Mouse (Mus musculus) stomach, embryonic 16.5 days (tissue): ENCODE data around the gene Thumpd3. TPM values are rescaled to one million over a fixed set of nuclear protein-coding genes. Genes with fewer than 3 reads are reported as not detected.

Source experiments
- ATAC-seq: fragments of 200-750 bp; cut with Nextera tagmentation; 2 replicates; pipeline ENCODE4 v1.8.0; 2017; ENCODE audit warnings: moderate number of reproducible peaks, moderate TSS enrichment; ENCODE audit not compliant: insufficient read depth, low FRiP score
- H3K27ac ChIP-seq: fragments of 300-500 bp; sonication (generic); 2 replicates; pipeline ENCODE4 v1.5.1; 2014; ENCODE audit warnings: low read length
- H3K27me3 ChIP-seq: fragments of 300-500 bp; sonication (generic); 2 replicates; pipeline ENCODE4 v1.6.1; 2014; ENCODE audit warnings: low read length, control low read depth, mixed read lengths; ENCODE audit not compliant: control insufficient read depth, insufficient read depth
- H3K36me3 ChIP-seq: fragments of 300-500 bp; sonication (generic); 2 replicates; pipeline ENCODE4 v1.6.1; 2014; ENCODE audit warnings: low read length; ENCODE audit not compliant: control insufficient read depth, insufficient read depth
- H3K4me1 ChIP-seq: fragments of 300-500 bp; sonication (generic); 2 replicates; pipeline ENCODE4 v1.6.1; 2014; ENCODE audit warnings: low read length, control low read depth, mixed read lengths; ENCODE audit not compliant: control insufficient read depth, insufficient read depth
- H3K4me2 ChIP-seq: fragments of 300-500 bp; sonication (generic); 2 replicates; pipeline ENCODE4 v1.6.1; 2014; ENCODE audit warnings: low read depth, low read length, mixed read lengths
- H3K4me3 ChIP-seq: fragments of 300-500 bp; sonication (generic); replicated peaks from 2 replicates; pipeline ENCODE4 v1.5.1; 2014; ENCODE audit warnings: mild to moderate bottlenecking, low read length
- H3K9ac ChIP-seq: fragments of 300-500 bp; sonication (generic); 2 replicates; pipeline ENCODE4 v1.6.1; 2014; ENCODE audit warnings: low read length
- H3K9me3 ChIP-seq: fragments of 300-500 bp; sonication (generic); replicated peaks from 2 replicates; pipeline ENCODE4 v1.6.1; 2016; ENCODE audit warnings: low read length, control low read depth; ENCODE audit not compliant: control insufficient read depth
- WGBS: fragments of 180-500 bp; shearing (Covaris S2); extraction: QIAGEN DNeasy Blood & Tissue Kit; methylation state at CpG from one replicate; pipeline ENCODE4 v1.1.7; 2014; 5-methylcytosine and 5-hydroxymethylcytosine counted together
- polyA plus RNA-seq: library from polyadenylated mRNA; unstranded; fragments of >200 nt; fragmentation: Nextera tagmentation; extraction: Ambion mirVana; gene quantifications from 2 replicates; pipeline ENCODE4 v1.2.1, GENCODE M21; 2015

The Thumpd3 gene
- polyA plus RNA-seq, 1 experiment from 2014 or later, result 51.0 TPM

DNA sequence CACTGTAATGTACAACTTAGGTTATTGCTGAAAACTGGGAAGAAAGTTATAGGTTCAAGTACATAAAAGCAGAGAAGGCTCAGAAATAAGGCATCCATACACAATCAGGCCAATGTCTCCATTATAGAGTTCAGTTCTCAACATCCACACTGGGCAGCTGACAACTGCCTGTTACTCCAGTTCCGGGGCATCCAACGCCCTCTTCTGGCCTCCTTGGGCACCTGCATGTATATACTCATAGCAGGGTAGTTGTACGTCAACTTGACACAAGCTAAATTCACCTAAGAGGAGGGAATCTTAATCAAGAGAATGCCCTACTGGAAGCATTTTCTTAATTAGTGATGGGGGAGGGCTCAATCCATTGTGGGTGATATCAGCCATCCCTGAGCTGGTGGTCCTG, 13.9 kb upstream of the Thumpd3 start:
- H3K9me3 ChIP-seq, result no peaks in the 10 kb centered on the region
- no peak overlapping the region for H3K4me3 ChIP-seq
- ATAC-seq, result no peak
- H3K27me3 ChIP-seq, result no peaks in the 10 kb centered on the region
- peaks cover 6% of the 10 kb centered on the region for H3K4me1 ChIP-seq
- H3K4me2 ChIP-seq, result no peak overlapping the region
- no peaks in the 10 kb centered on the region for H3K36me3 ChIP-seq
- no peak overlapping the region for H3K9ac ChIP-seq
- 0 out of 2 replicates have a peak overlapping the region, but pooled peaks have one; percentile 1 for H3K27ac ChIP-seq
- 74% methylated on average over 3 of the region's 3 CpGs for WGBS

DNA sequence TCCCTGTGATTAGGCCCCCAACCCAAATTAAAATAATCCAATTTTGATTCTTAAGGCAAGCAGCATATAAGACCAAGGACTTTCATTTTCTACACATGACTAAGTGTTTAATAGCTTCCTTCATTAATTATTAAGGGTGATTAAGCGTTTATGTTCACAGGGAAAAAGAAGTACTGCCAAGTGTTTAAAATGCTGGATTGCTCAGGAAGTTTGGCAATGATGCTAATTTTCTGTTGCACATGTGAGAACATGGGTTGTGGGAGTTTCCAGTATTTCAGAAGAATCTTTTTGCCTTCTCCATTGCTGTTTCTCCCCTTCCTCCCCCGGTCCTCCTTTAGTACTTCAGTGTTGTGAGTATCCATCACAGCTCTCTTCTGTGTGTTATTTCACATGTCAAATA, 12.8 kb upstream of the Thumpd3 start:
- Histone ChIP-seq H3K36me3 (no peaks in the 10 kb centered on the region), H3K4me3 (no peak overlapping the region), H3K9me3 (no peaks in the 10 kb centered on the region), H3K27me3 (no peaks in the 10 kb centered on the region), H3K9ac (no peak overlapping the region), H3K27ac (no peak overlapping the region), H3K4me1 (peaks cover 10% of the 10 kb centered on the region), H3K4me2 (no peak overlapping the region)
- WGBS, result 76% methylated on average over 2 of the region's 2 CpGs
- ATAC-seq, result no peak

DNA sequence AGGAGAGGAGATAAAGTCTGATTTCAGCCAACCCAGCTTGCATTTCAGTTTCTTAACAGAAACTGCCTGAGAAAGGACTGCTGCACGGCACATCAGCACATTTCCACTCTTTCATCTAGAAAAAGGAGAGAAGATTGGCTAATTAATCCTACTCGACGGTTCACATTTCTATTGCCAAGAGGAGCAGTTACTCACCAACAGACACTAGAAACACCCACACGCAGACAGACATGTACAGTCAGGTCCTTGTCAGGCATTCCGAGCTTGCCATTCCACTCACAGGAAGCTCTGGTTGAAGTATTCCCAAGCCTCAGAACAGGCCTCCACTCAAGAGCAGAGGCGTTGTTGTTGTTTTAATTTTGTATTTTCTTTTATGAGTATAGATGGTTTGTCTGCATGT, 11.6 kb upstream of the Thumpd3 start:
- H3K4me2 ChIP-seq, result no peak overlapping the region
- ATAC-seq, result no peak
- no peak overlapping the region for H3K9ac ChIP-seq
- no peak overlapping the region for H3K4me3 ChIP-seq
- H3K27ac ChIP-seq, result peak overlapping the region; percentile 48; the same call in 1 of the 2 replicates
- WGBS, result 72% methylated on average over 6 of the region's 6 CpGs
- no peaks in the 10 kb centered on the region for H3K27me3 ChIP-seq
- no peaks in the 10 kb centered on the region for H3K9me3 ChIP-seq
- H3K4me1 ChIP-seq, result peaks cover 10% of the 10 kb centered on the region
- no peaks in the 10 kb centered on the region for H3K36me3 ChIP-seq

DNA sequence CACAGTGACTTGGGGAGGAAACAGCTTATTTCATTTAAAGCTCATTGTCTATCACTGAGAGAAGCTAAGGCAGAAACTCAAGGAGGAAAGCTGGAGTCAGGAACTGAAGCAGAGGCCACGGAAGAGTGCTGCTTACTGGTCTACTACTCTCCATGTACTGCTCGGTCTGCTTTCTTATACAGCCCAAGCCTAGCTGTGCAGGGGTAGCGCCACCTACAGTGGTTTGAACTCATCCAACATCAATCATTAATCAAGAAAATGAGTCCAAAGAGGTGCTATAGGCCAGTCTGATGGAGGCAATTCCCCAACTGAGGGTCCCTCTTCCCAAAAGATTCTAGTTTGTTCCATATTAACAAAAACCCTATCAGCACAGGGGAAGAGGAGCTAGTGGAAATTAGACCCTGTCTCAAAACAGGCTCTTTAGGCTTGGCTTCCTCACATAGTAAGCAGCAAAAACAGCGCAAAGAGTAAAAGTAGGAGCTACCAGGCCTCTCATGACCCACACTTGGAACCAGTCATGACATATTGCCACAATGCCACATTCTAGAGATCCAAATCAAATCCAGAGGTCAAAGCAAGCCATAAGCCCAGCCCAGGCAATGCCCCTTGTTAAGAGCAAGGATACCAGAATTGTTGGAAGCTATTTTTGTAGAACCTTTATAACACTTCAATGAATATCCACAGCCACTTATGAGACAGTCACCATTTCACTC, 9.4 kb upstream of the Thumpd3 start:
- no peak for ATAC-seq
- Histone ChIP-seq H3K27me3 (no peaks in the 10 kb centered on the region), H3K27ac (no peak overlapping the region), H3K9me3 (no peaks in the 10 kb centered on the region), H3K9ac (no peak overlapping the region), H3K36me3 (no peaks in the 10 kb centered on the region), H3K4me2 (no peak overlapping the region), H3K4me1 (peaks cover 3% of the 10 kb centered on the region), H3K4me3 (no peak overlapping the region)
- WGBS, result 65% methylated on average over 4 of the region's 4 CpGs

DNA sequence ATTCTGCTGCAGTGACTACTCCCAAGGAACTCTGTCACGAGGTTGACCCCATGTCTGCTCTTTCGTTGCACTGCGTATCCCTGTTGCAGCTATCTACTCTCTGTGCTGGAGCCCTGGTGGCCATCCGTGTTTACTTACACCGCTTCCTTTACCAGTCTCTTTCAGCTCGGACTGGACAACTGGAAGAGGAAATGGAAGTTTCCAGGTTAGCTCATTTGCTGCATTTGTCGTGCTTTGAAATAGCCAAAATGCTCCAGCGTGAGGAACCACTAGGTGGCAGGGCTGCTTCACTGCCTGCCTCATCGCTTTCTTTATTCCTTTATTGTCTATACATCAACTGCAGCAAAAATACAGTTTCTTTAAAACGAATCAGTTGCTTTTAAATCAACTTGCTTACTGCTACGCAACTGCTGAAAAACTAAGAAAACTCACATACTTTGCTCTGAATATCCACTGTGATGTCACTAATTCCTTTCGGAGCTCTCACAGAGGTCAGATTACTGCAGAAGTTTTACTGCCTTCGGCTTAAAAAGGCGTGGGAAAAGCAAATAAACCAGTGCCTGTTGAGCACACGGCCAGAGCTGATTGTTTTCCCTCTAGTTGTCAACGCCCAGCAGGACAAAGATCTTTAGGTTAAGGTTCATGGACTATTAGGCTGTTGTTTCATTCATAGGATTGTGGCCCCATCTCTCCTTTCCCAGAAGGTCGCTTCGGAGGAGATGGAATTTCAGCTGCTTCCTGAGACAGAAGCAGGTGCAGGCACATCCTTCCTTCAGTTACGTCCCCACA, 7.9 kb upstream of the Thumpd3 start:
- peak overlapping the region; percentile 53 for H3K4me2 ChIP-seq
- no peaks in the 10 kb centered on the region for H3K27me3 ChIP-seq
- H3K9me3 ChIP-seq, result no peaks in the 10 kb centered on the region
- peak overlapping the region; percentile 66 for H3K9ac ChIP-seq
- peak; percentile 81 for ATAC-seq
- 5% methylated on average over 19 of the region's 19 CpGs for WGBS
- H3K36me3 ChIP-seq, result no peaks in the 10 kb centered on the region
- H3K27ac ChIP-seq, result peak overlapping the region; percentile 91
- peaks cover 3% of the 10 kb centered on the region for H3K4me1 ChIP-seq
- peak overlapping the region; percentile 29 for H3K4me3 ChIP-seq

DNA sequence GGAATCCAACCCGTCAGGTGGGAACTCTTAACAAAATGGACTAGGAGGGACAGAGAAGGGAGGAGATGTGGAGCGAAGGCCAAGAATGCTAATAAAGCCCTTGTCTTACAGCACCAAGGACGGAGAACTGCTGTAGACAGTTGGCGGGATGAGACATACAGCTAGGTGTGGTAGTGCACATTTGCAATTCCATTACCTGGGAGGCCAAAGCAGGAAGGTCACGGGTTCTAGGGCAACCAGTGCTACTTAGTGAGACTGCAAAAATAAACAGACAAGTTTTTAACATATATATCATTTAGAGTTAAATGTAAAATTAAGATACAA, 7.3 kb upstream of the Thumpd3 start:
- H3K27me3 ChIP-seq, result no peaks in the 10 kb centered on the region
- WGBS, result 31% methylated on average over 5 of the region's 5 CpGs
- ATAC-seq, result peak; percentile 38; the same call in 1 of the 2 replicates

DNA sequence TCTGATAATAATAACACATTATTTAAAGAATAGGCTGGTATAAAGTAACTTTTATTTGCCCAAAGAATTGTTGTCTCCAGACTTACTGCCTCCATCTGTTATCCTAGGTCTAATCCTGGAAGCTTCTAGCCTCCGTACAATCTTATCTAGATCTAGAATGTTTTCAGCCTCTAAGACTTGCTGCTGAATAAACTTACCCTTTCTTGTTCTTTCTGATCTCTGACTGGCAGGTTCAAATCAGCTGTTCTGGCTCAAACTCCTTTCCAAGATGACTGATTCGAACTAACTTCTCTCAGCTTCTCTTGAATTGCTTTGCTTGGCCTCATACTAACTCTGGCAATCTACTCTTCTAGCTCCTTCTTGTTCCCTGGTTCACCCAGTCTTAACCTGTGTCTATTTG, 5.7 kb upstream of the Thumpd3 start:
- Histone ChIP-seq H3K36me3 (no peaks in the 10 kb centered on the region), H3K4me2 (no peak overlapping the region), H3K27ac (no peak overlapping the region), H3K4me3 (no peak overlapping the region), H3K4me1 (peaks cover 3% of the 10 kb centered on the region), H3K9me3 (no peaks in the 10 kb centered on the region), H3K27me3 (no peaks in the 10 kb centered on the region), H3K9ac (no peak overlapping the region)
- WGBS, result 72% methylated on average over 2 of the region's 2 CpGs
- no peak for ATAC-seq

More for the DNA sequence above, 7.3 kb upstream of the Thumpd3 start:
- Histone ChIP-seq H3K9me3 (no peaks in the 10 kb centered on the region), H3K9ac (no peak overlapping the region; the same call in 1 of the 2 replicates), H3K4me2 (peak overlapping the region; percentile 53), H3K36me3 (no peaks in the 10 kb centered on the region), H3K27ac (peak overlapping the region; percentile 91), H3K4me3 (peak overlapping the region; percentile 29), H3K4me1 (peaks cover 3% of the 10 kb centered on the region)

DNA sequence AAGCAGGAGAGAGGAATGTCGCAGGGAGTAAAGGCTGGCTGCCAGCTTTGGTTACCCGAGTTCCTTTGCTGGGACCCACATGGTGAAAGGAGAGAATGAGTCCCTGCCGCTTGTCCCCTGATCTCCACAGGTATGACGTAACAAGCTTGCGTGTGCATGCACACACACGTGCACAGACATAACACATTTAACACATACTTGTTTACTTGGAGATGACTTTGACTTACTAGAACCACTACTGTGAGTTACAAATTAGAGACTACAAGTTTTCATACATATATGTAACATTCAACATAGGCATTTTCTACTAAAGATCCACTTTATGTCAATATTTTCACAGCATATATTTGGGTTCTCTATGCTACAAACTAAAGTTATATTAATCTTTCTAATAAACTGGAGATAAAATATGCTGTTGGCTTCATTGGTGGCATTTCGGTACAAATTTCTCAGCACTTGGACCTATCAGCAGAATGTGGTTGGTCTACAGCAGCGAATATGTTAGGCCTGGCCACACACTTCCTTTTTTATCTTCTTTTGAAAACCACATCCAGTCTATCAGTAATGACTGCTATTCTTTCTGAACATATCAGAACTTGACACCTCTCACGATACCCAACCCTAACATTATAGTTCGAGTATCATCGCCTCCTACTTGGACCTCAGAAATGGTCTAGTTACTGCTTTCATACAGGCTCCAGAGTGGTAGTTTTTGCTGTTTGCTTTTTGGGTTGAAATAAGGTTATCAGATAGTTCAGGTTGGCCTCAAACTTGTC, 4.6 kb upstream of the Thumpd3 start:
- no peak overlapping the region for H3K4me3 ChIP-seq
- H3K36me3 ChIP-seq, result no peaks in the 10 kb centered on the region
- H3K4me2 ChIP-seq, result no peak overlapping the region
- H3K4me1 ChIP-seq, result peaks cover 3% of the 10 kb centered on the region
- H3K27me3 ChIP-seq, result no peaks in the 10 kb centered on the region
- no peak overlapping the region for H3K27ac ChIP-seq
- ATAC-seq, result no peak
- no peaks in the 10 kb centered on the region for H3K9me3 ChIP-seq
- no peak overlapping the region for H3K9ac ChIP-seq
- WGBS, result 82% methylated on average over 11 of the region's 11 CpGs

DNA sequence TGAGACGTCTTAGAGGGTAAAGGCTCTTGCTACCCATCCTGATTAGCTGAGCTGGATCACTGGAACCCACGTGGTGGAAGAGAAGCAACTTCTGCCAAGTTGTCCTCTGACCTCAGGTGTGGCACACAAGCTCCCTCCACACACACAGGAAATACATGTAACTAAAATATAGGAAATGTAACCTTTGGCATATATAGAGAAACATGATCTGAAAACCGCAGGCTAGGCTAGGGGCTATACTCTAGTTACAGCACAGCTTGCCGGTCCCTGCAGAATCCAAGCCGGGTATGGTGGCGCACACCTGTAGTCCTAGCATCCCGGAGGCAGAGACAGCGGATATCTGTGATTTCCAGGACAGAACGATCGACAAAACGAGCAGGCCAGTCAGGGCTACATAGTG, 450 bp upstream of the Thumpd3 start:
- WGBS, result under 1% methylated on average over 11 of the region's 11 CpGs
- Histone ChIP-seq H3K4me1 (peaks cover 8% of the 10 kb centered on the region; the same call in 1 of the 2 replicates), H3K9ac (peak overlapping the region; percentile 83), H3K27ac (peak overlapping the region; percentile 96), H3K36me3 (peaks cover 11% of the 10 kb centered on the region; the same call in 1 of the 2 replicates), H3K4me3 (peak overlapping the region; percentile 65), H3K27me3 (no peaks in the 10 kb centered on the region), H3K4me2 (peak overlapping the region; percentile 69), H3K9me3 (no peaks in the 10 kb centered on the region)
- peak; percentile 22; the same call in 1 of the 2 replicates for ATAC-seq
